Mouse (Mus musculus) thymus, postnatal 0 days (tissue): ENCODE results near the gene Carmil1. TPM values are rescaled to one million over a fixed set of nuclear protein-coding genes. Genes with fewer than 3 reads are reported as not detected.
A peak's percentile ranks its signal among the peaks of the same experiment; 100 is the strongest.

Source experiments
- DNase-seq: peaks from one replicate; pipeline ENCODE4 v3.0.0-alpha.2; 2015; ENCODE audit warnings: low spot score
- polyA plus RNA-seq: library from polyadenylated mRNA; unstranded; fragments of >200 nt; fragmentation: Nextera tagmentation; extraction: Ambion mirVana; gene quantifications from 2 replicates; pipeline ENCODE4 v1.2.1, GENCODE M21; 2015

Carmil1 gene
- polyA plus RNA-seq, 1 experiment from 2014 or later, result 7.7 TPM

DNA sequence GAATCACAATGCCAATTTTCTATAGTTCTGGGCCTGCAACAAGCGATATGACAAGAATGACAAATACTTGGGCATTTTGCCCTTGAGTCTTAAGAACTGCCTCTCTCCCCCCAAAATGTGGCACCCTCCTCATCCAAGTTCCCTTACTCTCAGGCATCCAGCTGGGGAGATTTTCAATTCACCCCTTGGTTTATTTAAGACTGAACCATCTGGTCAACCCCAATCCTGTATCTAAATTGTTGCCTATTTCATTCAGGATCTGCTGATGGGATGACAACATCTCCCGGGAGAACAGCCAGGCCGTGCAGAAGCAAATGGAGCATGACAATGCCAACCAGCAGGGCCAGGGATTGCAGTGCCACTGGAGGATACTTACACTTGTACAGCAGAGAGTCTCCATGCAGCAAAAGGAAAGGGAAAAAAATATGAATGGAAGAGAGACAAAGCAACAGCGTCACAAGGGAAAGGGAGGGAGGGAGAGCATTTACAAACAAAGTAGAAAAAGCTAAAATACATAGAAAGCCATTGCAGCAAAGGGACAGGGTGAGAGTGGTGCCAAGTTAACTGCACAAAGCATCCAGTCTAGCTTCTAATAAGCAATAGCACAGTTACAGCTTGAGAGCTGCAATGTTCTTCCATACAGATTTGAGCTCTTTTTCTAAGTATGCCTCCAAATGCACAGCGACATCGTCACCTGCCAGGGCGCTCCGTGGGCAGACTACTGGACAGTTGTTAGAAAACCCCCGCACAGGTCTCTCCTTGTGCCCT is 231.1 kb downstream of the Carmil1 start:
- no peak for DNase-seq

DNA sequence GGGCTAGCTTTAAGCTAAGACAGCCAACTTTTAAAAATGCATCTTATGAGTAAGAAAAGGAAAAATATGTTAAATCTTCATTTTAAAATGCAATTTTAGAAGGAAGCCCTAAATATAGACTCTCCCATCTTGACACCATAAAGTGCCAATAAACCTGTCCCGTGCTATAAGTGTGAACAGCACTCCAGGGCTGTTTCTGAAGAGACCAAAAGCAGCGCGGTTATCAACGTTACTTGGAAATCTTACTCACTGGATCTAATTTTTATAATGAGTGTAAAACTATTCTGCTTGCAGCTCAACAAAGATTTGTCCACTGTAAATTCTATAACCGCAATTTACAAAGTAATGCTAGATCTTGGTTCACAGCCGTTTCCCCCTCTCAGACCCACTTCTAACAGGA is 232.0 kb downstream of the Carmil1 start:
- DNase-seq, result no peak

GRCm38 (mm10) chr13:24045271-24045670 is 235.3 kb downstream of the Carmil1 start:
- DNase-seq, result no peak

- DNase-seq, result no peak
These were observed 240.4 kb downstream of the Carmil1 start for GRCm38 (mm10) chr13:24040221-24040620.

DNA sequence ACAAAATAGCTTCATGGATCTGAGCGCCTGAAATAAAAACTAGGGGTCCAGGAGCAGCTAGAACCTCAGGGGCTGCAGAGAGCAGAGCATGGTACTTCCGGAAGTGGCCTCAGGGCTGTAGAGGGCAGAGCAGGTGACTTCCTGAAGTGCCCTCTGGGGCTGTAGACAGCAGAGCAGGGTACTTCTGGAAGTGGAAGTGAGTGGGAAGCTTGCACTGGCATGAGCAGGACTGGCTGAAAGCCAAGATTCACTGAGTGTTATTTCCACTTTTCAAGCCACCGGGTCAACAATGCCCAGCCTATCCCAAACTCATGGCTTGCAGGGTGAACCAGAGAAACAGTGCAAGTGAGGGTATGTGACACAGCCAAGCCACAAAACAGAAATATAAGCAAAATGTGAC is 243.1 kb downstream of the Carmil1 start:
- DNase-seq, result no peak

- DNase-seq, result no peak
These were observed 244.4 kb downstream of the Carmil1 start for GRCm38 (mm10) chr13:24036150-24036549.

DNA sequence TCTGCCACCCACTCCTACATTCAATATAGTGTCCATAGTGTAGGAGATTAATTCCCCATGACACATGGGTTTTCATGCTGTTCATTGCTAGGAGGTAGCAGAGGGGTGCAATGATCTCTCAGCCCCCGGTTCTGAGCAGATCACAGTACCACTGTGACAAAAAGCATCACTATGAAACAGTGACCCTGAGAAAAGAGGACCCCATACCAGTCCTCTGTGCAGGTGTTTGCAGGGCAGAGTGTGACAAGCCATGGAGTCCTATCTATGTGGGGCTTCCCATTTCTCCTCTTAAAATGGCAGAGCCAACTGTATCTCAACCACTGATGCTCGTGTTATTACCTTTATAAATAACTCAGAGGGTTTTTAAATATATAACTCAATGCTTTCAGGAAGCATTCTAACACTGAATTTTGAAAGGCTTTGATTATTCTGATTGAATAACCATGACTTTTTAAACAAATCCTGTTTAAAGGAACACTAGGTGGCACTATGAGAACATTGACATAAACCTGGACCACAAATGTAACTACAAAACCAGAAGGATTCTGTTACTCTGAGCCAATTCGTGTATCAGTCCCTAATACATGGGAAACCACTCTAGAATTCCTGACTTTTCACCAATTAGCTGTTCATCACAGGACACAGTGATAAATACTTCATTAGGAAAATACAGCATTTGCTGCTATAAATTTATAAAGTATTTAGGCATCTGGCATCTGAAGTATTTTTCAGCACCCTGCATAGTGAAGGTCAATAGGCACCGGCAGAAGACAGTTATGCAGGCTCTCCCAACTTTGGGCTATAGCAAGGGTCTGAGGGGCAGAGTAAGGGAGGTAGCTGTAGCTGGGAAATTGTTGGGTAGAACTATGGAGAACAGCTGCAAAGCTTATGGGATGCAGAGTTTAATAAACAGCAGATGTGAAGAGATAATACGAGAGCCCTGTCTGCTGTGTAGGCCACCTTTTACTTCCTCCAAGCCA is 253.1 kb downstream of the Carmil1 start:
- peak; percentile 4 for DNase-seq

- DNase-seq, result no peak
These were observed 262.1 kb downstream of the Carmil1 start for GRCm38 (mm10) chr13:24018515-24018914.

DNA sequence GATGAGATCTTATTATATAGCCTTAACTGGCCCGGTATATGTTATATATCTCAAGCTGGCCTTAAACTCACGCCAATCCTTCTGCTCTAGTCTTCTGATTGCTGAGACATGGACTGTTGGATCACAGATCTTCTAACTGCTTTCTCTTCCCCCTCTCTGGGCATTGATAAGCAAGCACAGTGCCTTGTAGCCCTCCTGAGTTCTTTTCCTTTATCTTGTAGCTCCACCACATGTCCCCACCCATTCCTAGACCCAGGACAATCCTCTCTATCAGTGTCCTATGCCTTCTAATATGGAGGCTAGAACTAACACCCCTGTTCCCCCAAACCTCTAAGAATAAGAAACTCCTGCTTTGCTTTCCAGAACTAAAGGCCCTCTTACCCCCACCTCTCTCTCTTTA is 275.1 kb downstream of the Carmil1 start:
- DNase-seq, result no peak

DNA sequence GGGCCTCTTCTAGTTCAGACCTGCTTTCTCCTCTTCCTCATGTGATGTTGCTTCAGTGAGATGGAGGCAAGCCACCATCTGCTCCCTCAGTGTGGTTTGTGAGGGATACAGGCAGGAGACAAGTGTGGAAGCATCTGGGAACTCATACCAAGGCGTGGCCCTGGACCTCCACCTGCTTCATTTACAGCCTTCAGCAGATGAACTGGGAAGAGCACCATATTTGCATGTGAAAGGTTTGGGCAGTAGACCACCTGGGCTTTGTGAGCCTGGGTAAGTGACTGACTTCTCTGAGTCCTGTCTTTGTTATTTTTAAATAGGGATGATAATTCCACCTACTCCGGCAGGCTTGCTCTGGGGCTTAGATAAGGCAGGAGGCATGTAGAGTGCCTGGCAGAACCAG is 278.8 kb downstream of the Carmil1 start:
- DNase-seq, result no peak

GRCm38 (mm10) chr13:24001081-24001480 is 279.5 kb downstream of the Carmil1 start:
- DNase-seq, result no peak

DNA sequence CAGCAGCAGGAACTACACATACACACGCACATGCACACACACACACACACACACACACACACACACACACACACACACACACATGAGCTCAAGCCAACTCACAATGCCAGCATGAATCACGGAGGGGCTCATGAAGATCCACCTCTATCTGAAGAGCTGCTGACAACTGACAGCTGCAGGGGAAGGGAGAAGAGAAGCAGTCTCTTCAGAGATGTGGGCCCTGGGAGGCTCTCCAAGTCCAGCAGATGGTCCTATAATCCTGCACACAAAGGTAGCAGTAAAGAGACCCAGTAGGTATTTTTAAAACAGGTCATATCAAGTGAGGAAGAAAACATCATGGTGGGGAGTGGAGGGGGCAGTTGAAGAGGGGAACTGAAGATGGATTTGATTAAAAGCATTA is 281.8 kb downstream of the Carmil1 start:
- DNase-seq, result no peak

DNA sequence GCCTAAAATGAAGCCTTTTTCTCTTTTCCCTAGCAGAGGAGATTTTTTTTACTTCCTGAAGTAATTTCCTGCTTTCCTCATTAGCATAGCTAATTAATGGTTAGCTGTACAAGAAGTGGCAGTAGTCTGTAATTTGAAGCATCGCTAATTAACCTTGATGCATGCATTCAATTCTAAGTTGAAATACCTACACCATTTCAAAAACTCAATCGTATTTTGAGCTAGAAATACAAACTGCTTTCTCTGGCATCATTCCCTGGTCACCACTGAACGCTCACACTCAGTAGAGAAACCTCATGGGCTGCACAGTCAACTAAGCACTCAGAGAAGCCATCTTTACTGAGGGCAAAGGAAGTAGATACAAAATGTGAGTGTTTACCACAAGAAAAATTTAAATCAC is 285.8 kb downstream of the Carmil1 start:
- no peak for DNase-seq

- DNase-seq, result no peak
These were observed 286.6 kb downstream of the Carmil1 start for GRCm38 (mm10) chr13:23994024-23994423.

GRCm38 (mm10) chr13:23990928-23991327 is 289.7 kb downstream of the Carmil1 start, which contains the start of gene Scgn:
Gene Scgn (minus strand): TSS chr13:23991214.
- DNase-seq, result peak; percentile 34

DNA sequence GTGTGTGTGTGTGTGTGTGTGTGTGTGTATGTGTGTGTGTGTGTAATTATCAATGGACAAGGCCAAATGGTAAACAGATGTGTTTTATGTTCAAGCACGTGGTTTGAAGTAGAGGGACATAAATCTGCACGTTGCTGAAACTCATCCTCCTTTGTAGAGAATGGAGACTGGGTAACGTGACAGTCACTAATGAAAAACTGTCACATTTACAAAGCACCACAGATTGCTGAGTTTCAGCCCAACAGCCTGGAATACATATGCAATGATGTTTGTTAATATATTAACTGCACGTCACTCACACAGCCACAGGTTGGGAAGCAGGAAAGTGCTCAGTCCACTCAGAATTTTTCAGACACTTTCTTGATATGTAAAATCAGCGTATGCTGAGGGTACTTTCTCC is 290.1 kb downstream of the Carmil1 start:
- no peak for DNase-seq

GRCm38 (mm10) chr13:23985130-23985529 is 295.5 kb downstream of the Carmil1 start:
- no peak for DNase-seq

DNA sequence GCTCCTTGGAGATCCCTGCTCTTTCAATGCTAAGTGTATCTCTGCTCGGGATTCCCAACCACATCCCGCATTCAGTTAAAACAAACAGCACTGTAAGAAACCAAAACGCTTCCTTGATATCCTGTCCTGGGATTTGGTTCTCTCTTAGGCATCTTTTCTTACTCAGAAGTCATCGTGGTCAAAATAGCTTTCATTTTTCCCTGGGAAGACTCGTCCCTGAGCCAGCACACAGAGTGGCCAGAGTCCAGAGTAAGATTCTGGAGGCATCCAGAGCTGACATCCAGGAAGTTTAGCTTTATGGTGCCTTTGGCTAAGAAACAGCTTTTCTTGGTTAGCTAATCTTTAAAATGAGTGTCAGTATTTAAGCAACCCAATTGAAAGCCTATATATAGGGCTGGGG is 308.3 kb downstream of the Carmil1 start:
- no peak for DNase-seq

DNA sequence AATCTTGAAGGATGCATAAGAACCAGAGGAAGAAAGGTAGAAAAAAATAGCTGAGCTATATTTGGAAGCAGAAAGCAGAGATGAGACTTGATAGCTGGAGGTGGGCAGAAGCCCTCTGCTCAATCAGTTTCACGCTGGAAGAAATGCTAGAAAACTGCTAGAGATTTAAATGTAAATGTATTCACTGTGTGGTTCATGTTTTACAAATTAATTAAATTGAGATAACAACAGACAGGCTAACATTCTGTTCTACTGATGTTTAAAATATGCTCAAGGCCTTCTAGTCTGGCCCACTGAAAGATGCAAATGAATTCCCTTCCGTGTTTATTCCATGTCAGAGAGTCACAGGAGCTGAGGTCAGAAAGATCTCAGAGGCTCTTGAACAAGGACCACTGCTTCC is 308.7 kb downstream of the Carmil1 start:
- no peak for DNase-seq

GRCm38 (mm10) chr13:23964909-23965308 is 315.7 kb downstream of the Carmil1 start:
- no peak for DNase-seq
